Mouse (Mus musculus) CH12.LX (cell line): ENCODE results near the gene Akr1b3. TPM values are rescaled to one million over a fixed set of nuclear protein-coding genes. Genes with fewer than 3 reads are reported as not detected.

Source experiments
- DNase-seq: peaks from one replicate; pipeline ENCODE4 v3.0.0-alpha.2; 2013; ENCODE audit errors: extremely low read depth
- H3K27ac ChIP-seq: 2 replicates; pipeline ENCODE4 v1.5.1; 2012; ENCODE audit warnings: low read depth, mild to moderate bottlenecking, control low read depth, moderate library complexity; ENCODE audit not compliant: insufficient read depth
- H3K27me3 ChIP-seq: replicated peaks from 2 replicates; pipeline ENCODE3; 2012; ENCODE audit warnings: inconsistent platforms
- H3K36me3 ChIP-seq, 2 experiments: replicated peaks in 1 of 2; 2 replicates each; pipeline versions ENCODE3 to v1.6.1; 2012; ENCODE audit warnings: inconsistent platforms in 1 of 2, low read length in 1 of 2, mild to moderate bottlenecking in 1 of 2, mixed read lengths in 1 of 2, moderate library complexity in 1 of 2; ENCODE audit not compliant: control insufficient read depth in 1 of 2, insufficient read depth in 1 of 2
- H3K4me1 ChIP-seq, 2 experiments: 2 replicates each; pipeline ENCODE4 v1.6.1; 2012; ENCODE audit warnings: inconsistent platforms in 1 of 2, moderate library complexity in 1 of 2; ENCODE audit not compliant: insufficient read depth in 2 of 2, control insufficient read depth in 1 of 2
- H3K4me2 ChIP-seq: 2 replicates; pipeline ENCODE4 v1.6.1; 2012; ENCODE audit warnings: low read depth, mild to moderate bottlenecking, control low read depth; ENCODE audit not compliant: poor library complexity, insufficient read depth, severe bottlenecking
- H3K4me3 ChIP-seq, 3 experiments: fragments of 150-350 bp in 1 of 3; sonication (generic) in 1 of 3; replicated peaks in 1 of 3; 2 replicates each; pipeline versions ENCODE3 to v1.5.1; 2011 to 2012; ENCODE audit warnings: low read depth in 2 of 3, low read length in 2 of 3, mild to moderate bottlenecking in 2 of 3, moderate library complexity in 2 of 3, control low read depth in 1 of 3, improper control_type of control experiment in 1 of 3, inconsistent platforms in 1 of 3, mixed read lengths in 1 of 3; ENCODE audit not compliant: poor library complexity in 1 of 3
- H3K79me2 ChIP-seq: replicated peaks from 2 replicates; pipeline ENCODE4 v1.6.1; 2012; ENCODE audit warnings: mild to moderate bottlenecking, moderate library complexity; ENCODE audit not compliant: control insufficient read depth, poor library complexity, insufficient read depth, severe bottlenecking; ENCODE audit errors: extremely low read depth
- H3K9ac ChIP-seq: 2 replicates; pipeline ENCODE4 v1.6.1; 2012; ENCODE audit warnings: low read depth, mild to moderate bottlenecking, control low read depth, moderate library complexity; ENCODE audit not compliant: insufficient read depth
- H3K9me3 ChIP-seq: replicated peaks from 2 replicates; pipeline ENCODE3; 2012; ENCODE audit warnings: low read length, inconsistent platforms, mixed read lengths
- BHLHE40 ChIP-seq: IDR thresholded peaks from 2 replicates; pipeline ENCODE4 v1.6.1; 2011; ENCODE audit warnings: mild to moderate bottlenecking, low read depth, low read length, improper control_type of control experiment
- CHD1 ChIP-seq: IDR thresholded peaks from 2 replicates; pipeline ENCODE4 v1.6.1; 2012; ENCODE audit warnings: low read depth, low read length, improper control_type of control experiment, inconsistent platforms
- E2F4 ChIP-seq: IDR thresholded peaks from 2 replicates; pipeline ENCODE4 v1.6.1; 2011; ENCODE audit warnings: low read depth, low read length, improper control_type of control experiment; ENCODE audit not compliant: insufficient replicate concordance
- ELF1 ChIP-seq: IDR thresholded peaks from 2 replicates; pipeline ENCODE4 v1.6.1; 2014; ENCODE audit warnings: low read depth, mild to moderate bottlenecking, inconsistent platforms, low read length, improper control_type of control experiment
- ETS1 ChIP-seq: conservative IDR thresholded peaks from 2 replicates; pipeline ENCODE4 v1.6.1; 2012; ENCODE audit warnings: low read depth, mild to moderate bottlenecking, inconsistent platforms, low read length, improper control_type of control experiment, moderate library complexity
- GABPA ChIP-seq: IDR thresholded peaks from 2 replicates; pipeline ENCODE4 v1.6.1; 2012; ENCODE audit warnings: low read depth, low read length, improper control_type of control experiment, inconsistent platforms; ENCODE audit not compliant: insufficient replicate concordance
- HCFC1 ChIP-seq: IDR thresholded peaks from 2 replicates; pipeline ENCODE4 v1.6.1; 2012; ENCODE audit warnings: low read depth, mild to moderate bottlenecking, inconsistent platforms, low read length, improper control_type of control experiment
- IRF4 ChIP-seq: IDR thresholded peaks from 2 replicates; pipeline ENCODE4 v1.6.1; 2014; ENCODE audit warnings: low read depth, mild to moderate bottlenecking, inconsistent platforms, low read length, improper control_type of control experiment
- JUND ChIP-seq: conservative IDR thresholded peaks from 2 replicates; pipeline ENCODE4 v1.6.1; 2011; ENCODE audit warnings: low read depth, low read length, improper control_type of control experiment
- KAT2A ChIP-seq: IDR thresholded peaks from 2 replicates; pipeline ENCODE4 v1.6.1; 2012; ENCODE audit warnings: low read length, improper control_type of control experiment, inconsistent platforms; ENCODE audit not compliant: insufficient replicate concordance
- MAFK ChIP-seq: IDR thresholded peaks from 2 replicates; pipeline ENCODE4 v1.6.1; 2011; ENCODE audit warnings: low read length, improper control_type of control experiment; ENCODE audit not compliant: insufficient replicate concordance
- MXI1 ChIP-seq: IDR thresholded peaks from 2 replicates; pipeline ENCODE4 v1.6.1; 2011; ENCODE audit warnings: mild to moderate bottlenecking, low read depth, low read length, improper control_type of control experiment
- MYC ChIP-seq: IDR thresholded peaks from 2 replicates; pipeline ENCODE4 v1.6.1; 2011; ENCODE audit warnings: low read depth, mild to moderate bottlenecking, improper control_type of control experiment, low read length
- NELFE ChIP-seq: IDR thresholded peaks from 2 replicates; pipeline ENCODE4 v1.6.1; 2011; ENCODE audit warnings: low read depth, low read length, improper control_type of control experiment
- PAX5 ChIP-seq: IDR thresholded peaks from 2 replicates; pipeline ENCODE4 v1.6.1; 2012; ENCODE audit warnings: low read length, inconsistent platforms, mixed read lengths
- POLR2A ChIP-seq: IDR thresholded peaks from 2 replicates; pipeline ENCODE4 v1.6.1; 2011; ENCODE audit warnings: low read depth, mild to moderate bottlenecking, improper control_type of control experiment, low read length
- POLR2AphosphoS2 ChIP-seq: IDR thresholded peaks from 2 replicates; pipeline ENCODE4 v1.6.1; 2011; ENCODE audit warnings: low read depth, low read length, improper control_type of control experiment
- RAD21 ChIP-seq: IDR thresholded peaks from 2 replicates; pipeline ENCODE4 v1.6.1; 2011; ENCODE audit warnings: low read depth, mild to moderate bottlenecking, low read length, improper control_type of control experiment, moderate library complexity
- TBP ChIP-seq: conservative IDR thresholded peaks from 2 replicates; pipeline ENCODE4 v1.6.1; 2011; ENCODE audit warnings: low read depth, low read length, improper control_type of control experiment
- USF1 ChIP-seq: IDR thresholded peaks from 2 replicates; pipeline ENCODE4 v1.6.1; 2014; ENCODE audit warnings: low read depth, mild to moderate bottlenecking, inconsistent platforms, low read length, improper control_type of control experiment
- USF2 ChIP-seq: conservative IDR thresholded peaks from 2 replicates; pipeline ENCODE4 v1.6.1; 2011; ENCODE audit warnings: low read depth, low read length, improper control_type of control experiment
- ZNF384 ChIP-seq: IDR thresholded peaks from 2 replicates; pipeline ENCODE4 v1.6.1; 2012; ENCODE audit warnings: low read depth, low read length, improper control_type of control experiment, inconsistent platforms
- dilution Hi-C: fragments of 300-500 bp; cut with MboI; formaldehyde crosslinking; loops from 2 replicates; pipeline ENCODE4 v1.14.3; 2020; ENCODE audit warnings: low sequenced_read_pairs; ENCODE audit not compliant: extremely low pct_unique_long_range_greater_than_20kb, extremely low pct_ligation_motif_present
- in situ Hi-C: fragments of 300-500 bp; cut with MboI; formaldehyde crosslinking; loops from 3 replicates; pipeline ENCODE4 v1.14.3; 2019; ENCODE audit warnings: low sequenced_read_pairs, low pct_ligation_motif_present, low pct_unique_long_range_greater_than_20kb, mixed read lengths
- polyA plus RNA-seq: library from polyadenylated mRNA; unstranded; fragments of >175 nt; gene quantifications from 2 replicates; pipeline ENCODE4 v1.2.1, GENCODE M21; 2012; ENCODE audit warnings: low read depth; ENCODE audit not compliant: insufficient read length
- total RNA-seq, 2 experiments: library from RNA; depleted of rRNA; stranded (reverse); fragments of 300-350 nt in 1 of 2; fragments of >200 nt in 1 of 2; gene quantifications; 2 replicates each; pipeline ENCODE4 v1.2.3; 2012 to 2014

The Akr1b3 gene
- total and polyA plus RNA-seq, 3 experiments = 257 to 359 (median 313) TPM

GRCm38 (mm10) chr6:34313921-34314320 lies 3.4 kb downstream of the Akr1b3 start:
- no peak for TF ChIP-seq GABPA
- TF ChIP-seq JUND = no peak
- no peak for TF ChIP-seq MAFK
- no peak for TF ChIP-seq RAD21
- TF ChIP-seq IRF4 = no peak
- no peak for TF ChIP-seq POLR2A
- no peak for TF ChIP-seq MXI1
- TF ChIP-seq ZNF384 = no peak
- TF ChIP-seq E2F4 = no peak
- TF ChIP-seq POLR2AphosphoS2 = no peak
- no peak for TF ChIP-seq MYC
- no peak for TF ChIP-seq KAT2A
- TF ChIP-seq USF1 = no peak
- no peak for TF ChIP-seq TBP
- TF ChIP-seq, all 38 proteins: peak for 0
- H3K4me3 ChIP-seq = no peak overlapping the region
- in situ Hi-C loops = loop anchor here (5.0 kb wide), 1 partner anchor 33 kb away; no protein-coding TSS in a partner anchor
- DNase-seq = no peak
- peaks cover 7 to 37% of the 10 kb centered on the region in 2 experiments; a peak in 3 of 4 replicates for H3K4me1 ChIP-seq
- H3K4me2 ChIP-seq = no peak overlapping the region
- H3K79me2 ChIP-seq = peaks cover 44% of the 10 kb centered on the region
- H3K27ac ChIP-seq = no peak overlapping the region
- no peaks in the 10 kb centered on the region for H3K27me3 ChIP-seq
- H3K9me3 ChIP-seq = no peaks in the 10 kb centered on the region
- H3K9ac ChIP-seq = no peak overlapping the region
- H3K36me3 ChIP-seq = peaks cover 37 to 69% of the 10 kb centered on the region in 2 experiments
- dilution Hi-C loops = no loop called here

DNA sequence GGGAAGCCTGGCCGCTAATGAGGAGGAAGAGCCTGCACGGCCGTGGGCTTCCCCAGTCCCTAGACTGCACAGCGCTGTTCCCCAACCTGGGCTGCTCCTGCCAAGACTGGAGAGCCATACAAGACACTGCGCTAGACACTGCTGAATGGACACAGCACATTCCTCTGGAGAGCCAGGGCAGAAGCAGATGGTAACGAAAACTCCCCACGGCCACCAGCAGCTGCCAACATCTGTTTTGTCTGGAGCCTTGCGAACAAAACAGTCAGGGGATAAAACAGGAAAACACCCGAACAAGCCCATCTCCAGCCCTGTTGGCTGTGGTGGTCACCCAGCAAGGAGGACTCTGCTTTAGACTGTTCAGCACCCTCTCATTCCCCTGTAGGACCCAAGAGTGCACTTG lies 3.9 kb downstream of the Akr1b3 start:
- dilution Hi-C loops (no loop called here), in situ Hi-C loops (loop anchor here (5.0 kb wide), 1 partner anchor 34 kb away; no protein-coding TSS in a partner anchor)
- H3K27me3 ChIP-seq = no peaks in the 10 kb centered on the region
- H3K79me2 ChIP-seq = peaks cover 44% of the 10 kb centered on the region
- peaks cover 42 to 74% of the 10 kb centered on the region in 2 experiments for H3K36me3 ChIP-seq
- no peaks in the 10 kb centered on the region for H3K9me3 ChIP-seq
- H3K4me3 ChIP-seq = no peak overlapping the region
- no peak for DNase-seq
- peaks cover 7 to 37% of the 10 kb centered on the region in 2 experiments; a peak in 3 of 4 replicates for H3K4me1 ChIP-seq
- H3K4me2 ChIP-seq = no peak overlapping the region
- H3K27ac ChIP-seq = no peak overlapping the region
- no peak overlapping the region for H3K9ac ChIP-seq
- TF ChIP-seq PAX5 (no peak), ZNF384 (no peak), BHLHE40 (no peak), IRF4 (no peak), ETS1 (no peak), ELF1 (no peak), CHD1 (no peak), HCFC1 (no peak), KAT2A (no peak), MXI1 (no peak), NELFE (no peak), USF2 (no peak)
